Mouse (Mus musculus) ovary, adult 18-20 months (tissue): ENCODE measurements around the gene Ncf1.

Experiments
- DNase-seq: peaks from one replicate; pipeline ENCODE4 v3.0.0; 2022; ENCODE audit warnings: low spot score, mixed read lengths

Gene Ncf1

GRCm38 (mm10) chr5:134209931-134210554 lies 19.4 kb downstream of the Ncf1 start:
- DNase-seq: no peak

GRCm38 (mm10) chr5:134206721-134207120 lies 22.7 kb downstream of the Ncf1 start:
- no peak for DNase-seq

- no peak for DNase-seq
Observed at GRCm38 (mm10) chr5:134193664-134194063, 35.8 kb downstream of the Ncf1 start.

GRCm38 (mm10) chr5:134188571-134188970 lies 40.9 kb downstream of the Ncf1 start:
- DNase-seq: no peak

- DNase-seq: no peak
Observed at GRCm38 (mm10) chr5:134186961-134187731, 42.3 kb downstream of the Ncf1 start.

- DNase-seq: no peak
Observed at GRCm38 (mm10) chr5:134186059-134186458, 43.4 kb downstream of the Ncf1 start.

GRCm38 (mm10) chr5:134183880-134184808 lies 45.3 kb downstream of the Ncf1 start, which contains the start of gene Gtf2ird2:
Gene Gtf2ird2 (plus strand): TSS chr5:134184019.
- peak; percentile 97 for DNase-seq

GRCm38 (mm10) chr5:134183162-134183561 lies 46.3 kb downstream of the Ncf1 start:
- no peak for DNase-seq

GRCm38 (mm10) chr5:134182735-134183134 lies 46.7 kb downstream of the Ncf1 start:
- no peak for DNase-seq

- DNase-seq: no peak
Observed at GRCm38 (mm10) chr5:134182172-134182571, 47.3 kb downstream of the Ncf1 start.

GRCm38 (mm10) chr5:134179871-134180270 lies 49.6 kb downstream of the Ncf1 start:
- peak; percentile 39 for DNase-seq

- DNase-seq: no peak
Observed at GRCm38 (mm10) chr5:134178536-134178935, 50.9 kb downstream of the Ncf1 start.

GRCm38 (mm10) chr5:134176169-134176881 lies 53.1 kb downstream of the Ncf1 start, which contains the start of gene Rcc1l:
Gene Rcc1l (minus strand): TSS chr5:134176774.
- DNase-seq: peak; percentile 75

GRCm38 (mm10) chr5:134175696-134176095 lies 53.7 kb downstream of the Ncf1 start:
- DNase-seq: no peak

GRCm38 (mm10) chr5:134173206-134173605 lies 56.2 kb downstream of the Ncf1 start:
- no peak for DNase-seq

- no peak for DNase-seq
Observed at GRCm38 (mm10) chr5:134170167-134170566, 59.3 kb downstream of the Ncf1 start.
